Mouse (Mus musculus) cerebral cortex, adult 2 months (tissue): ENCODE data around the gene Ctsm.

Experiments used
- WGBS: fragments of 180-500 bp; shearing (Covaris S2); methylation state at CpG from one replicate; pipeline ENCODE4 v1.1.7; 2018; 5-methylcytosine and 5-hydroxymethylcytosine counted together

Ctsm gene

GRCm38 (mm10) chr13:61541631-61542030 lies at the start of gene Ctsm:
Gene Ctsm (minus strand): TSS chr13:61541839.
- 61% methylated on average over 4 of the region's 4 CpGs for WGBS

GRCm38 (mm10) chr13:61570027-61570426 lies 28.4 kb upstream of the Ctsm start, which contains the start of gene Cts3:
Gene Cts3 (minus strand): TSS chr13:61570127.

GRCm38 (mm10) chr13:61568074-61568473 lies 26.4 kb upstream of the Ctsm start, which contains the start of gene Gm49352:
Gene Gm49352 (minus strand): TSS chr13:61568174.
- WGBS: 32% methylated on average over 1 of the region's 1 CpGs
